Mouse (Mus musculus) forebrain, postnatal 0 days (tissue): Measurements from ENCODE around the gene Ppy. TPM values are rescaled to one million over a fixed set of nuclear protein-coding genes. Genes with fewer than 3 reads are reported as not detected.

ENCODE experiments used
- ATAC-seq: fragments of 200-750 bp; cut with Nextera tagmentation; 2 replicates; pipeline ENCODE4 v1.8.0; 2017; ENCODE audit warnings: mild to moderate bottlenecking, moderate library complexity
- DNase-seq: peaks from one replicate; pipeline ENCODE4 v3.0.0-alpha.2; 2015
- H3K27ac ChIP-seq: fragments of 300-500 bp; sonication (generic); 2 replicates; pipeline ENCODE4 v1.5.1; 2014; ENCODE audit warnings: low read depth, mild to moderate bottlenecking, antibody characterized with exemption, low read length, moderate library complexity, mixed read lengths
- H3K27me3 ChIP-seq: fragments of 300-500 bp; sonication (generic); 2 replicates; pipeline ENCODE4 v1.6.1; 2014; ENCODE audit warnings: mild to moderate bottlenecking, low read length, mixed read lengths; ENCODE audit not compliant: insufficient read depth
- H3K36me3 ChIP-seq: fragments of 300-500 bp; sonication (generic); 2 replicates; pipeline ENCODE4 v1.6.1; 2014; ENCODE audit warnings: mild to moderate bottlenecking, moderate library complexity; ENCODE audit not compliant: insufficient read depth
- H3K4me1 ChIP-seq: fragments of 300-500 bp; sonication (generic); 2 replicates; pipeline ENCODE4 v1.6.1; 2014; ENCODE audit warnings: antibody characterized with exemption; ENCODE audit not compliant: insufficient read depth
- H3K4me2 ChIP-seq: fragments of 300-500 bp; sonication (generic); 2 replicates; pipeline ENCODE4 v1.6.1; 2014; ENCODE audit warnings: low read depth, mild to moderate bottlenecking, moderate library complexity
- H3K4me3 ChIP-seq: fragments of 300-500 bp; sonication (generic); 2 replicates; pipeline ENCODE4 v1.5.1; 2014; ENCODE audit warnings: low read depth, low read length, mixed read lengths
- H3K9ac ChIP-seq: fragments of 300-500 bp; sonication (generic); 2 replicates; pipeline ENCODE4 v1.6.1; 2014; ENCODE audit warnings: mild to moderate bottlenecking
- H3K9me3 ChIP-seq: fragments of 300-500 bp; sonication (generic); 2 replicates; pipeline ENCODE4 v1.6.1; 2016; ENCODE audit warnings: low read length
- CTCF ChIP-seq: sonication (generic); IDR thresholded peaks from 2 replicates; pipeline ENCODE4 v1.5.1; 2016; ENCODE audit warnings: antibody characterized with exemption, control low read depth, low read depth
- WGBS: fragments of 180-500 bp; shearing (Covaris S2); extraction: QIAGEN DNeasy Blood & Tissue Kit; methylation state at CpG from one replicate; pipeline ENCODE4 v1.1.7; 2014; 5-methylcytosine and 5-hydroxymethylcytosine counted together
- polyA plus RNA-seq: library from polyadenylated mRNA; unstranded; fragments of >200 nt; fragmentation: Nextera tagmentation; extraction: Ambion mirVana; gene quantifications from 2 replicates; pipeline ENCODE4 v1.2.1, GENCODE M21; 2015
- total RNA-seq: library from RNA; depleted of rRNA; stranded (reverse); fragments of >200 nt; gene quantifications from 2 replicates; pipeline ENCODE4 v1.2.3, GENCODE M21; 2014

The Ppy gene
- total and polyA plus RNA-seq, 2 experiments from 2014 or later, result not detected

DNA sequence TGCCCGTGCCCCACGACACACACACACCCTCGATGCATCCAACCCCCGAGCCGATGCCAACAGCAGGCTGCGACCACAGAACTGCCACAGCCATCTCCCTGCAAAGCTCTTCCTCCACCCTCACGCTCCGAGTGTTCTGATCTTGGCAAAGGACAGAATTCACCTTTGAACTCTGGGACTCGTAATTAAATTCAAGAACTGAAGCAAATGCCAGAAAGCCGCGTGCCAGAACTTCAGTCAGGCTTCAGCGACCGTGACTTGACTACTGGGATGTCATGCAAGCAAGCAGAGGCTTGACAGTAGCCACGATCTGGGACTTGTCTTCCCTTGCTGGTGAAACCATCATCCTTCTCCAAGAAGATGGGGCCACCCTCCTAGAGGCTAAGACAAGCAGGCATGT is 27.4 kb downstream of the Ppy start:
- H3K4me1 ChIP-seq, result no peaks in the 10 kb centered on the region
- no peak overlapping the region for H3K4me3 ChIP-seq
- H3K9me3 ChIP-seq, result no peaks in the 10 kb centered on the region
- no peaks in the 10 kb centered on the region for H3K27me3 ChIP-seq
- H3K27ac ChIP-seq, result no peak overlapping the region
- 68% methylated on average over 14 of the region's 14 CpGs for WGBS
- peaks cover 5% of the 10 kb centered on the region; the same call in 1 of the 2 replicates for H3K36me3 ChIP-seq
- H3K4me2 ChIP-seq, result no peak overlapping the region
- TF ChIP-seq CTCF, result no peak
- no peak overlapping the region for H3K9ac ChIP-seq
- DNase-seq, result no peak
- ATAC-seq, result no peak

DNA sequence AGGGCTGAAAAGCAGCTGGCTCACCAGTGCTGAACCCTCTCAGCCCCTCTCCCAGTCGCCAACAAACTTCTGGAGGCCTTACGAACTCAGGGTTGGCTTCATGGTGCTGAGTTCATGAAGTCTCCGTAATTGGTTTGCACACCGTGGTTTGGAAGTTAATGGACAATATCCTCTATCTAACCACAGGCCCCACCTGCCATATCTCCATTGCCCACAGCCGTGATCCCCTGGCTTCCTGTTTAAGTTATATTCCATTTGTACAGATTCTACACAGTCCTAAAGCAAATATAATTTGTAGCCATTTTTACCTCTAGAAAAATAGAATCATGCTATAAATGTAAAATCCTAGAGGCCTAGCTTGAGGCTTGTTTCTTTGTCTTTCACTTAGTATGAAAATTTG is 28.4 kb downstream of the Ppy start:
- Histone ChIP-seq H3K9ac (no peak overlapping the region), H3K9me3 (no peaks in the 10 kb centered on the region), H3K36me3 (no peaks in the 10 kb centered on the region), H3K4me2 (no peak overlapping the region), H3K4me3 (no peak overlapping the region), H3K27me3 (no peaks in the 10 kb centered on the region), H3K27ac (no peak overlapping the region), H3K4me1 (no peaks in the 10 kb centered on the region)
- TF ChIP-seq CTCF, result no peak
- ATAC-seq, result no peak
- 87% methylated on average over 5 of the region's 5 CpGs for WGBS
- DNase-seq, result no peak

DNA sequence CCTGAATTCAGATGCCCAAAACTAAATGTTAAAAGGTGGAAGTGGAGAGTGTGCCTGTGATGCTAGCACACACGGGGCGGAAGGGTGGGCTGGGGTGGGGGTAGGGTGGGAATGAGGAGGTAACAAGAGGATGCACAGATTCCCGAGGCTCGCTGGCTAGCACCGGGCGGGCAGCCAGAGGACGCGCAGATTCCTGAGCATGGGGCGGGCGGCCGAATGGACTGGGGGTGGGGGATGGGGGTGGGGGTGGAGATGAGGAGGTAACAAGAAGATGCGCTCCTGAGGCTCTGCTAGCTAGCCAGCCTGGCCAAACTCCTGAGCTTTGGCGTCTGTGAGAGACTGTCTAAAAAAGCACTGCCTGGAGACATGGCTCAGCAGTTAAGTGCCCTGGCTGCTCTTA is 30.7 kb downstream of the Ppy start:
- ATAC-seq (no peak), DNase-seq (no peak)
- TF ChIP-seq CTCF, result no peak
- H3K9me3 ChIP-seq, result no peaks in the 10 kb centered on the region
- H3K27me3 ChIP-seq, result no peaks in the 10 kb centered on the region
- no peak overlapping the region for H3K9ac ChIP-seq
- WGBS, result 15% methylated on average over 13 of the region's 13 CpGs
- peak overlapping the region; percentile 31 for H3K4me2 ChIP-seq
- H3K36me3 ChIP-seq, result no peaks in the 10 kb centered on the region
- H3K4me1 ChIP-seq, result no peaks in the 10 kb centered on the region
- no peak overlapping the region for H3K4me3 ChIP-seq
- no peak overlapping the region for H3K27ac ChIP-seq

DNA sequence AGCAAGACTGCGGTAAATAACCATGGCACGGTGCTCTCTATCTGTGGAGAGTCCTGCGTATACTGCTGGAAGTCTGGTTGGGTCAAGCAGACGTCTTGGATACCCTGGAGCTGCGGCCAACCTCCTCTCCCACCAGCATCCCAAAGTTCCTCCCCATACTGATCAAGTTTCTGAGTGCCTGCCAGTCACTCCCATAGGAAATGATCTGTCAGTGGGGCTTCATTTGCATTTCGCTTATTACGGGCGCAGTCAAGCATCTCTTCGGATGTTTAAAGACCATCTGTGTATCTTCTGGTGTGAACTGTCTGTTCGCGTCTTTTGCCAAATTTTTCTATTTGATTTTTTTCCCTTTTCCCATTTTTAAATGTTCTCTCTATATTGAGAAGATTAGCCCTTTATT is 31.5 kb downstream of the Ppy start:
- Histone ChIP-seq H3K27ac (no peak overlapping the region), H3K9ac (no peak overlapping the region), H3K4me2 (peak overlapping the region; percentile 31), H3K4me1 (no peaks in the 10 kb centered on the region), H3K27me3 (no peaks in the 10 kb centered on the region), H3K36me3 (no peaks in the 10 kb centered on the region), H3K9me3 (no peaks in the 10 kb centered on the region), H3K4me3 (no peak overlapping the region)
- DNase-seq (peak; percentile 58), ATAC-seq (peak; percentile 43; the same call in 1 of the 2 replicates)
- WGBS, result 45% methylated on average over 11 of the region's 11 CpGs
- TF ChIP-seq CTCF, result no peak

DNA sequence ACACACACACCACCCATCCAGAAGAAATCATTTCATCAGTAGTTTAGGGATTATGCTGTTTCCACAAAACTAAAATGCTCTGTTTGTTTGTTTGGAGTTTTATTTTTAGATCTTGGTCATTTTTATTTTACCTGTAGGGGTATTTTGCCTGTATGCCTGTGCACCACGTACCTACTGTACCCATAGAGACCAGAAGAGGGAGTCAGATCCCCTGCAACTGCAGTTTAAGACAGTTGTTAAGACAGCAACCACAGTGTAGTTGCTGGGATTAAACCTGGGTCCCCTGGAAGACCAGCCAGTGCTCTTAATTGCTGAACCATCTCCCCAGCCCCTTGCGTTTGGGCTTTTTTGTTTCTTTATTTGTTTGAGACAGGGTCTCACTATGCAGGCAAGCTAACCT is 32.1 kb downstream of the Ppy start:
- peak; percentile 56 for TF ChIP-seq CTCF
- ATAC-seq (no peak), DNase-seq (no peak)
- no peak overlapping the region for H3K27ac ChIP-seq
- no peaks in the 10 kb centered on the region for H3K9me3 ChIP-seq
- peaks cover 3% of the 10 kb centered on the region for H3K36me3 ChIP-seq
- H3K4me2 ChIP-seq, result no peak overlapping the region
- H3K4me1 ChIP-seq, result no peaks in the 10 kb centered on the region
- H3K9ac ChIP-seq, result no peak overlapping the region
- no peak overlapping the region for H3K4me3 ChIP-seq
- WGBS, result 45% methylated on average over 2 of the region's 2 CpGs
- H3K27me3 ChIP-seq, result no peaks in the 10 kb centered on the region

DNA sequence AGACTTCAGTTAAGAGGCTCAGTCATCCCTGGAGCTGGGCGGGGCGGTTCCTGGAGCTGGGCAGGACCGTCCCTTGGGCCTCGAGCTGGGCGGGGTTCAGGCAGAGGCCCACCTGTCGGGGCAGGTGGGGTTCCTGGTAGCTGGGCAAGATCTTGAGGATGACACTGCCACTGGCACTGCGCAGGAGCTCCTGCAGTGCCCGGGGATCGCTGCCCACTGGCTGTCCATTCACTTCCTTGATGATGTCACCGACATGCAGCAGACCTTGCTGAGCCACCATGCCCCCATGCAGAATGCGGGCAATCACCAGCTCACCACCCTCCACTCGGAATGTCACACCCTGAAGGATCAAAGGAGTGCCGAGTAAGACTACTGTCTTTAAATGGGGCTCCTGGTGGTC is 38.0 kb downstream of the Ppy start:
- peaks cover 32% of the 10 kb centered on the region for H3K36me3 ChIP-seq
- no peaks in the 10 kb centered on the region for H3K27me3 ChIP-seq
- H3K9ac ChIP-seq, result no peak overlapping the region
- TF ChIP-seq CTCF, result no peak
- no peak overlapping the region for H3K4me2 ChIP-seq
- no peaks in the 10 kb centered on the region for H3K4me1 ChIP-seq
- DNase-seq, result no peak
- 88% methylated on average over 13 of the region's 13 CpGs for WGBS
- H3K9me3 ChIP-seq, result no peaks in the 10 kb centered on the region
- no peak overlapping the region for H3K4me3 ChIP-seq
- ATAC-seq, result no peak
- no peak overlapping the region for H3K27ac ChIP-seq

DNA sequence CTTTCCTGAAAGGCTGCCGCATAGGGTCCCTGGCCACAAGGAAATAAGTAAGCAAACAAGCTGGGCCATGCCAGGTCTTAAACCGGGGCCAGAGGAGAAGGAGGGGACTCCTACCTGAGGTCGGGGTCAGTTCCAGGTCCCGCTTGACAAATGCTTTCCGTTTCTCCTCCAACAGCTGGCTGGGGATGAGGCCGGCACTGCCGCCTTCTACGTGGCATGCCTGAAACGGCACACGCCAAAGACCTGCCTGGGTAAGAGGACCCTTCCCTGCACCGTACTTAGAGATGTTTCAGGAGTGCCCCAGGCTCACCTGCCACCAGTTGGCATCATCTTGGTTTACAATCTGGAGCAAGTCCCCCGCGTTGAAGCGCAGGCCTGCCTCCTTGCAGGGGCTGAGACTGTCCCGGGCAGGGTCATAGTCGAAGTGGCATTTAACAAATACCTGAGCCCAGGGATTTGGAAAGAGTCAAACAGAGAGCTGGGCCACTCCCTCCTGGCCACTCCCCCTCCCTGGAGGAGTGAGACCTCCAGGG is 39.1 kb downstream of the Ppy start:
- TF ChIP-seq CTCF, result no peak
- DNase-seq (no peak), ATAC-seq (no peak)
- Histone ChIP-seq H3K27me3 (no peaks in the 10 kb centered on the region), H3K9me3 (no peaks in the 10 kb centered on the region), H3K36me3 (peaks cover 33% of the 10 kb centered on the region), H3K4me1 (no peaks in the 10 kb centered on the region), H3K9ac (peak overlapping the region; percentile 60; the same call in 1 of the 2 replicates), H3K4me3 (no peak overlapping the region), H3K4me2 (peak overlapping the region; percentile 76), H3K27ac (no peak overlapping the region)
- WGBS, result 39% methylated on average over 16 of the region's 16 CpGs
